Mouse (Mus musculus) heart, embryonic 11.5 days (tissue): ENCODE measurements around the gene Tex22. TPM values are rescaled to one million over a fixed set of nuclear protein-coding genes. Genes with fewer than 3 reads are reported as not detected.

Source experiments
- ATAC-seq: fragments of 200-750 bp; cut with Nextera tagmentation; replicated peaks from 2 replicates; pipeline ENCODE4 v1.8.0; 2017; ENCODE audit warnings: moderate library complexity; ENCODE audit not compliant: insufficient number of reproducible peaks, low FRiP score, low TSS enrichment
- H3K27ac ChIP-seq: fragments of 300-500 bp; sonication (generic); 2 replicates; pipeline ENCODE4 v1.5.1; 2014; ENCODE audit warnings: mild to moderate bottlenecking, low read depth, low read length
- H3K27me3 ChIP-seq: fragments of 300-500 bp; sonication (generic); 2 replicates; pipeline ENCODE4 v1.6.1; 2014; ENCODE audit warnings: mild to moderate bottlenecking, low read length, mixed read lengths; ENCODE audit not compliant: control insufficient read depth, insufficient read depth
- H3K36me3 ChIP-seq: fragments of 300-500 bp; sonication (generic); 2 replicates; pipeline ENCODE4 v1.6.1; 2014; ENCODE audit warnings: mild to moderate bottlenecking, low read length, moderate library complexity, mixed read lengths; ENCODE audit not compliant: control insufficient read depth, insufficient read depth
- H3K4me1 ChIP-seq: fragments of 300-500 bp; sonication (generic); 2 replicates; pipeline ENCODE4 v1.6.1; 2014; ENCODE audit warnings: low read length; ENCODE audit not compliant: control insufficient read depth, insufficient read depth
- H3K4me2 ChIP-seq: fragments of 300-500 bp; sonication (generic); 2 replicates; pipeline ENCODE4 v1.6.1; 2014; ENCODE audit warnings: mild to moderate bottlenecking, moderate library complexity
- H3K4me3 ChIP-seq: fragments of 300-500 bp; sonication (generic); 2 replicates; pipeline ENCODE4 v1.5.1; 2014; ENCODE audit warnings: low read depth, low read length
- H3K9ac ChIP-seq: fragments of 300-500 bp; sonication (generic); 2 replicates; pipeline ENCODE4 v1.6.1; 2014; ENCODE audit warnings: mild to moderate bottlenecking, low read depth, low read length, moderate library complexity
- H3K9me3 ChIP-seq: fragments of 300-500 bp; sonication (generic); replicated peaks from 2 replicates; pipeline ENCODE4 v1.6.1; 2016; ENCODE audit warnings: low read length; ENCODE audit not compliant: control insufficient read depth
- WGBS: fragments of 180-500 bp; shearing (Covaris S2); extraction: QIAGEN DNeasy Blood & Tissue Kit; methylation state at CpG from one replicate; pipeline ENCODE4 v1.1.7; 2014; ENCODE audit not compliant: insufficient replicate concordance; 5-methylcytosine and 5-hydroxymethylcytosine counted together
- microRNA-seq: library from miRNA; unstranded; fragments of <30 nt; microRNA quantifications from one replicate; pipeline ENCODE4, GENCODE M21; 2016; ENCODE audit warnings: borderline number of aligned reads
- polyA plus RNA-seq: library from polyadenylated mRNA; unstranded; fragments of >200 nt; fragmentation: Nextera tagmentation; extraction: Ambion mirVana; gene quantifications from 2 replicates; pipeline ENCODE4 v1.2.1, GENCODE M21; 2014

Tex22 gene
- polyA plus RNA-seq, 1 experiment from 2014 or later: 0.16 TPM

GRCm38 (mm10) chr12:113134502-113134901, 60.2 kb downstream of the Tex22 start:
- H3K9ac ChIP-seq: no peak overlapping the region; the same call in 1 of the 2 replicates
- no peaks in the 10 kb centered on the region for H3K9me3 ChIP-seq
- WGBS: 75% methylated on average over 4 of the region's 4 CpGs
- peaks cover 59% of the 10 kb centered on the region for H3K36me3 ChIP-seq
- H3K27ac ChIP-seq: no peak overlapping the region; the same call in 1 of the 2 replicates
- H3K4me3 ChIP-seq: no peak overlapping the region
- H3K4me2 ChIP-seq: no peak overlapping the region
- ATAC-seq: no peak
- peaks cover 72% of the 10 kb centered on the region for H3K4me1 ChIP-seq
- no peaks in the 10 kb centered on the region for H3K27me3 ChIP-seq

GRCm38 (mm10) chr12:113135401-113135800, 61.1 kb downstream of the Tex22 start:
- Histone ChIP-seq H3K27ac (no peak overlapping the region), H3K4me3 (no peak overlapping the region), H3K9me3 (no peaks in the 10 kb centered on the region), H3K4me1 (peaks cover 75% of the 10 kb centered on the region), H3K36me3 (peaks cover 52% of the 10 kb centered on the region), H3K4me2 (no peak overlapping the region), H3K9ac (no peak overlapping the region), H3K27me3 (no peaks in the 10 kb centered on the region)
- WGBS: 83% methylated on average over 7 of the region's 7 CpGs
- no peak for ATAC-seq

- no peak for ATAC-seq
- Histone ChIP-seq H3K4me3 (no peak overlapping the region), H3K27me3 (no peaks in the 10 kb centered on the region), H3K4me2 (no peak overlapping the region), H3K9me3 (no peaks in the 10 kb centered on the region), H3K4me1 (peaks cover 75% of the 10 kb centered on the region), H3K27ac (peak overlapping the region; percentile 97), H3K9ac (peak overlapping the region; percentile 23; the same call in 1 of the 2 replicates), H3K36me3 (peaks cover 40% of the 10 kb centered on the region)
- 66% methylated on average over 17 of the region's 17 CpGs for WGBS
Observed at GRCm38 (mm10) chr12:113136492-113137020, 62.3 kb downstream of the Tex22 start.

- H3K9me3 ChIP-seq: no peaks in the 10 kb centered on the region
- H3K4me3 ChIP-seq: no peak overlapping the region
- no peak overlapping the region; the same call in 1 of the 2 replicates for H3K4me2 ChIP-seq
- peaks cover 70% of the 10 kb centered on the region for H3K4me1 ChIP-seq
- peak overlapping the region; percentile 23; the same call in 1 of the 2 replicates for H3K9ac ChIP-seq
- peak overlapping the region; percentile 97 for H3K27ac ChIP-seq
- peak; percentile 8; the same call in 1 of the 2 replicates for ATAC-seq
- WGBS: 49% methylated on average over 18 of the region's 18 CpGs
- no peaks in the 10 kb centered on the region for H3K27me3 ChIP-seq
- H3K36me3 ChIP-seq: peaks cover 31% of the 10 kb centered on the region
Observed at GRCm38 (mm10) chr12:113137260-113138213, 63.2 kb downstream of the Tex22 start.

GRCm38 (mm10) chr12:113138291-113138690, 64.0 kb downstream of the Tex22 start:
- no peak for ATAC-seq
- Histone ChIP-seq H3K4me2 (peak overlapping the region; percentile 94), H3K9ac (peak overlapping the region; percentile 28; the same call in 1 of the 2 replicates), H3K27ac (peak overlapping the region; percentile 97), H3K27me3 (no peaks in the 10 kb centered on the region), H3K4me1 (peaks cover 68% of the 10 kb centered on the region), H3K36me3 (peaks cover 25% of the 10 kb centered on the region), H3K4me3 (no peak overlapping the region), H3K9me3 (no peaks in the 10 kb centered on the region)
- 49% methylated on average over 6 of the region's 6 CpGs for WGBS

Small RNA genes within 50 kb of the gene (microRNA-seq; reads per million reads assigned to microRNA genes)
- not detected for gene Gm44471

Other genes starting within 250 kb of the Tex22 start
- gene Cdca4, start 245.1 kb upstream of the Tex22 start, polyA plus RNA-seq: 61.5 and 62.8 TPM in 2 replicates
- 0.19 TPM in 1 of 2 replicates, not detected in the other for gene Gpr132, start 206.3 kb upstream of the Tex22 start, polyA plus RNA-seq
- 1.5 and 2.2 TPM in 2 replicates for gene Jag2, start 144.7 kb upstream of the Tex22 start, polyA plus RNA-seq
- 44.2 and 50.7 TPM in 2 replicates for gene Nudt14, start 132.4 kb upstream of the Tex22 start, polyA plus RNA-seq
- 18.9 and 22.5 TPM in 2 replicates for gene Btbd6, start 98.0 kb upstream of the Tex22 start, polyA plus RNA-seq
- gene Brf1, start 73.8 kb upstream of the Tex22 start, polyA plus RNA-seq: 33.7 and 39.5 TPM in 2 replicates
- gene Pacs2, start 60.0 kb upstream of the Tex22 start, polyA plus RNA-seq: 7.3 and 11.3 TPM in 2 replicates
- gene Mta1, start 23.8 kb downstream of the Tex22 start, polyA plus RNA-seq: 12.3 and 14.7 TPM in 2 replicates
- 1,118 and 1,169 TPM in 2 replicates for gene Crip2, start 65.7 kb downstream of the Tex22 start, polyA plus RNA-seq
- 525 and 533 TPM in 2 replicates for gene Crip1, start 71.8 kb downstream of the Tex22 start, polyA plus RNA-seq
- 15.8 and 16.6 TPM in 2 replicates for gene Tedc1, start 81.9 kb downstream of the Tex22 start, polyA plus RNA-seq
- 1.00 and 1.5 TPM in 2 replicates for gene Tmem121, start 111.4 kb downstream of the Tex22 start, polyA plus RNA-seq